In genomic region chrX:75084774-75085508, GRCm38 (mm10) we compare ENCODE assay signal across 8 mouse cellular contexts. TPM values are rescaled to one million over a fixed set of nuclear protein-coding genes. Genes with fewer than 3 reads are reported as not detected.
DNase-seq lines count a peak whose midpoint lies in the region; ATAC-seq and TF ChIP-seq lines count a peak whose summit lies in the region.

Gab3 (minus strand) TSS chrX:75085458.

- peak within 1 kb of the TSS; percentile 63 for H3K4me2 ChIP-seq in heart, embryonic 16.5 days (ENCODE audit: low read depth, low read length)
- peak within 1 kb of the TSS; percentile 59 for H3K4me2 ChIP-seq in lung, embryonic 15.5 days
- peak within 1 kb of the TSS; percentile 48 for H3K4me2 ChIP-seq in neural tube, embryonic 14.5 days (ENCODE audit: low read depth, low read length)

- peak within 1 kb of the TSS; percentile 58 to 65; a peak in 3 of 4 replicates for H3K4me3 ChIP-seq in ES-E14 (ENCODE audit: insufficient read depth in 1 of 2, low read depth in 1 of 2, low read length in 2 of 2, poor library complexity in 1 of 2, severe bottlenecking in 1 of 2)
- H3K4me3 ChIP-seq in forebrain, embryonic 10.5 days = peak within 1 kb of the TSS; percentile 57
- H3K4me3 ChIP-seq in heart, embryonic 16.5 days (ENCODE audit: low read length) = peak within 1 kb of the TSS; percentile 59
- peak within 1 kb of the TSS; percentile 52 for H3K4me3 ChIP-seq in lung, embryonic 15.5 days
- peak within 1 kb of the TSS; percentile 41 for H3K4me3 ChIP-seq in neural tube, embryonic 14.5 days (ENCODE audit: low read depth, low read length)

- no peaks in the 10 kb centered on the region for H3K36me3 ChIP-seq in ES-E14 (ENCODE audit: control insufficient read depth, insufficient read depth, low read length, poor library complexity, severe bottlenecking)
- H3K36me3 ChIP-seq in forebrain, embryonic 10.5 days (replicated peaks) = no peaks in the 10 kb centered on the region
- H3K36me3 ChIP-seq in heart, embryonic 16.5 days (ENCODE audit: control insufficient read depth, insufficient read depth) = no peaks in the 10 kb centered on the region
- H3K36me3 ChIP-seq in lung, embryonic 15.5 days = no peaks in the 10 kb centered on the region
- H3K36me3 ChIP-seq in neural tube, embryonic 14.5 days (ENCODE audit: control insufficient read depth, insufficient read depth, low read length) = no peaks in the 10 kb centered on the region

- no peak within 1 kb of the TSS for H3K27ac ChIP-seq in ES-E14 (ENCODE audit: insufficient read depth, low read depth, low read length, poor library complexity, severe bottlenecking)
- H3K27ac ChIP-seq in forebrain, embryonic 10.5 days = peak within 1 kb of the TSS; percentile 53
- peak within 1 kb of the TSS; percentile 38 for H3K27ac ChIP-seq in heart, embryonic 16.5 days (ENCODE audit: low read length)
- H3K27ac ChIP-seq in lung, embryonic 15.5 days = peak within 1 kb of the TSS; percentile 69
- H3K27ac ChIP-seq in neural tube, embryonic 14.5 days (ENCODE audit: low read depth, low read length) = no peak within 1 kb of the TSS

- no peaks in the 10 kb centered on the region for H3K9me3 ChIP-seq in ES-E14 (ENCODE audit: control insufficient read depth, insufficient read depth, low read depth, low read length)
- H3K9me3 ChIP-seq in forebrain, embryonic 10.5 days = no peaks in the 10 kb centered on the region
- H3K9me3 ChIP-seq in heart, embryonic 16.5 days (replicated peaks; ENCODE audit: control insufficient read depth, low read length) = no peaks in the 10 kb centered on the region
- no peaks in the 10 kb centered on the region for H3K9me3 ChIP-seq in lung, embryonic 15.5 days
- H3K9me3 ChIP-seq in neural tube, embryonic 14.5 days (ENCODE audit: control insufficient read depth, low read length) = no peaks in the 10 kb centered on the region

- no peaks in the 10 kb centered on the region for H3K27me3 ChIP-seq in forebrain, embryonic 10.5 days (ENCODE audit: poor library complexity, severe bottlenecking)
- no peaks in the 10 kb centered on the region for H3K27me3 ChIP-seq in heart, embryonic 16.5 days (ENCODE audit: control insufficient read depth, insufficient read depth, low read length)
- no peaks in the 10 kb centered on the region for H3K27me3 ChIP-seq in lung, embryonic 15.5 days
- no peaks in the 10 kb centered on the region for H3K27me3 ChIP-seq in neural tube, embryonic 14.5 days (ENCODE audit: control insufficient read depth, insufficient read depth, low read length)

- no peak for TF ChIP-seq POLR2A in brain, embryonic 14.5 days (IDR thresholded peaks at IDR 0.05; ENCODE audit: borderline replicate concordance, extremely low read depth, insufficient read depth, insufficient read length, poor library complexity, severe bottlenecking)

- H3K9ac ChIP-seq in ES-E14 (ENCODE audit: insufficient read depth, low read depth, low read length, poor library complexity, severe bottlenecking) = 0 out of 2 replicates have a peak within 1 kb of the TSS, but pooled peaks have one; percentile 2
- peak within 1 kb of the TSS; percentile 57 for H3K9ac ChIP-seq in heart, embryonic 16.5 days (ENCODE audit: low read length)
- H3K9ac ChIP-seq in lung, embryonic 15.5 days = peak within 1 kb of the TSS; percentile 48
- H3K9ac ChIP-seq in neural tube, embryonic 14.5 days (replicated peaks; ENCODE audit: low read depth, low read length) = peak within 1 kb of the TSS; percentile 47

- DNase-seq in ES-E14 (ENCODE audit: low read depth, low spot score) = no peak
- DNase-seq in brain, embryonic 14.5 days (ENCODE audit: low read depth) = peak; percentile 81
- peak; percentile 30 for DNase-seq in forebrain, embryonic 10.5 days (ENCODE audit: extremely low spot score, low spot score)
- DNase-seq in kidney, postnatal 14 days = peak; percentile 70
- peak; percentile 39 for DNase-seq in testis, postnatal 14 days (ENCODE audit: low spot score)

- peak; percentile 94 for ATAC-seq in heart, embryonic 16.5 days (replicated peaks; ENCODE audit: extremely low read depth, insufficient read depth, low FRiP score)
- peak; percentile 97 for ATAC-seq in lung, embryonic 15.5 days (ENCODE audit: borderline replicate concordance, extremely low read depth, low FRiP score, low TSS enrichment)
- peak; percentile 96 for ATAC-seq in neural tube, embryonic 14.5 days (ENCODE audit: low read depth)

- 16% methylated on average over 8 of the region's 17 CpGs for WGBS in forebrain, embryonic 10.5 days
- 10% methylated on average over 12 of the region's 17 CpGs for WGBS in heart, embryonic 16.5 days
- WGBS in lung, embryonic 15.5 days = 3% methylated on average over 10 of the region's 17 CpGs
- WGBS in neural tube, embryonic 14.5 days = 12% methylated on average over 6 of the region's 17 CpGs

- H3K4me1 ChIP-seq in ES-E14 (ENCODE audit: control insufficient read depth in 2 of 2, insufficient read depth in 2 of 2, low read length in 2 of 2, poor library complexity in 1 of 2) = 0 out of 4 replicates have a peak, but pooled peaks cover 0 to 1% of the 10 kb centered on the region in 2 experiments
- H3K4me1 ChIP-seq in forebrain, embryonic 10.5 days = no peaks in the 10 kb centered on the region; the same call in 1 of the 2 replicates
- no peaks in the 10 kb centered on the region for H3K4me1 ChIP-seq in heart, embryonic 16.5 days (ENCODE audit: control insufficient read depth, insufficient read depth, low read length)
- H3K4me1 ChIP-seq in lung, embryonic 15.5 days = no peaks in the 10 kb centered on the region
- no peaks in the 10 kb centered on the region for H3K4me1 ChIP-seq in neural tube, embryonic 14.5 days (ENCODE audit: control insufficient read depth, insufficient read depth, low read length)

- no peak for TF ChIP-seq CTCF in brain, embryonic 14.5 days (IDR thresholded peaks at IDR 0.05; ENCODE audit: borderline replicate concordance, extremely low read depth, insufficient read depth, insufficient read length)

- in situ Hi-C loops in ES-E14 (cut with MboI; ENCODE audit: low sequenced_read_pairs in 2 of 2, unreplicated experiment in 2 of 2) = no loop called here

TF ChIP-seq in ES-E14, 5 proteins besides CTCF, POLR2A, EP300 and RAD21:
- TF ChIP-seq ZC3H11A (IDR thresholded peaks at IDR 0.05; ENCODE audit: borderline replicate concordance, low read depth, low read length) = no peak
- no peak for TF ChIP-seq MAFK (IDR thresholded peaks at IDR 0.05; ENCODE audit: insufficient read depth, low read depth, low read length)
- TF ChIP-seq CHD2 (IDR thresholded peaks at IDR 0.05; ENCODE audit: low read depth, low read length) = no peak
- no peak for TF ChIP-seq HCFC1 (IDR thresholded peaks at IDR 0.05; ENCODE audit: borderline replicate concordance, insufficient read depth, low read length)
- no peak for TF ChIP-seq ZNF384 (IDR thresholded peaks at IDR 0.05; ENCODE audit: low read depth, low read length)

RNA-seq across cellular contexts. Expression of gene Gab3, which starts in this region (rescaled TPM):
- total RNA-seq in ES-E14 (2012; rRNA removed) = 0.31 and 0.58 TPM in 2 replicates
- polyA plus RNA-seq in brain, embryonic 14.5 days (2012; rRNA removed) = 0.67 and 0.97 TPM in 2 replicates
- 0.56 and 0.77 TPM in 2 replicates for polyA plus RNA-seq in forebrain, embryonic 10.5 days (2016; fragmentation: Nextera tagmentation; extraction: Ambion mirVana)
- 4.0 and 4.9 TPM in 2 replicates for polyA plus RNA-seq in heart, embryonic 16.5 days (2015; fragmentation: Nextera tagmentation; extraction: Ambion mirVana)
- 7.7 and 8.5 TPM in 2 replicates for polyA plus RNA-seq in lung, embryonic 15.5 days (2015; fragmentation: Nextera tagmentation; extraction: Ambion mirVana)
- polyA plus RNA-seq in neural tube, embryonic 14.5 days (2014; fragmentation: Nextera tagmentation; extraction: Ambion mirVana) = 2.3 and 2.7 TPM in 2 replicates

Comparison
In these comparisons a context has a peak if more than half of its experiments do, and no peak if none do; other contexts are left out.
1. Peak in DNase-seq in brain, embryonic 14.5 days; RNA of the gene not detected or under 1 TPM.
2. Peak in DNase-seq, H3K4me3 ChIP-seq and H3K27ac ChIP-seq in forebrain, embryonic 10.5 days; RNA of the gene not detected or under 1 TPM.
3. H3K27ac ChIP-seq: peak in heart, embryonic 16.5 days (single experiment) and lung, embryonic 15.5 days (single experiment); none in ES-E14 (single experiment) and neural tube, embryonic 14.5 days (single experiment).
4. H3K9ac ChIP-seq: peak in every context shown above with its lines; median percentile 57 in heart, embryonic 16.5 days; 48 in lung, embryonic 15.5 days; 47 in neural tube, embryonic 14.5 days; 2 in ES-E14.
5. Peak in every context shown above with its lines, with median percentiles within 50 percentile points of each other: H3K4me3 ChIP-seq, ATAC-seq and H3K4me2 ChIP-seq.